Mouse (Mus musculus): ENCODE data around the gene Lhfp.

The Lhfp gene

DNA sequence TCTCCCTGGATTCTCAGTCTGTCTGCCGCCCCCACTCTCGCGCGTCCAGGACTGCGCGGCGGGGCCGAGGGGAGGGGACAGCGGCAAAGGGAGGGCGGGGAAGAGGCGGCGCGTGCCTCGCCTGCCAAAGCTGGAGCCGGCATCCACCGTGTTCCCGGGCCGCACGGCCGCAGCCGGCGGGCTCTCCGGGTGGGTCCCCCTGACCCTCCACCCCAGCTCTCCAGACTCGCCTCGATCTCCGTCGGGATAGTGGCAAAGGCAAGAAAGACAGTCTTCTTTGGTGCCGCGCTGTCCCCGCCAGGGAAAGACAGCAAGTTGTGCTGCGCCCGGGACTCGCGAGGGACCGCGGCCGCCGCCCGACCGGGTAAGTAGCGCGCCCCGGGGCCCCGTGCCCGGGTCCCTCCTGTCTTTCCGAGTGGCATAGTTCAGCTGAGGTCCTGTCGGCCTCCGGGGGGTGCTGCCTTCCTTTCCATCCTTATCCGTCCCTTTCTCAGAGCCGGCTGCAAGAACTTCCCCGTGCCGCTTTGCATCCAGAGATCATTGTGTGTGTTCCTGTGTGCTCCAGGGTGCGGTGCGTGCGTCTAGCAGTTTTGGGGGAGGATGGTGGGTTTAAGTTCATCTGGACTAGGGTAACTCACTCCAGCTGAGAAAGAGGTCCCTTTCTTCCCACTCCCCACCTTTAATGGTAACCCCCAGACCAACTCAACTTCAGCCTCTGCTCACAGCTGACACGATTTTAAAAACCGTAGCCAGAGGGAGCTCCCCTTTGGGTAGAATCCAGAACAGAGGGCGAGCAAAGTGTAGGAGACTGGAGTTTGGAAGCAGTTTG is at the start of gene Lhfp:
Gene Lhfp (plus strand): TSS at position 118 of the 829 bp plus-strand sequence.
- DNase-seq (ENCODE audit: extremely low read depth, low read depth): no peak

DNA sequence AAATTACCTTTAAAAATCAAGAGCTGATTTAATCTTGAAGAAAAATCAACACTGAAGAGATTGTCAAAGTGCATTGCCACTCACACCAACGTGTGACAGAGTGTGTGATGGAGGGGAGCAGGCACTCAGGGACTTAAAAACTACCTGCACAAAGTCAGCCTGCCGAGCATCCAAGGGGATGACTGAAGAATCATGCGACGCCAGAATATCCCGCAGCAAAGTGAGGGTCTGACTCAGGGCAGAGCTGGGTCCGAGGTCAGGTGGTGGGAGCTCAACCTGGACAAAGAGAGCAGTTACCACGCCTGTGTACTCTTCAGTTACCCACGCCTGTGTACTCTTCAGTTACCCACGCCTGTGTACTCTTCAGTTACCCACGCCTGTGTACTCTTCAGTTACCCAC is 48.0 kb upstream of the Lhfp start:
- no peak for DNase-seq (ENCODE audit: extremely low read depth, low read depth)

DNA sequence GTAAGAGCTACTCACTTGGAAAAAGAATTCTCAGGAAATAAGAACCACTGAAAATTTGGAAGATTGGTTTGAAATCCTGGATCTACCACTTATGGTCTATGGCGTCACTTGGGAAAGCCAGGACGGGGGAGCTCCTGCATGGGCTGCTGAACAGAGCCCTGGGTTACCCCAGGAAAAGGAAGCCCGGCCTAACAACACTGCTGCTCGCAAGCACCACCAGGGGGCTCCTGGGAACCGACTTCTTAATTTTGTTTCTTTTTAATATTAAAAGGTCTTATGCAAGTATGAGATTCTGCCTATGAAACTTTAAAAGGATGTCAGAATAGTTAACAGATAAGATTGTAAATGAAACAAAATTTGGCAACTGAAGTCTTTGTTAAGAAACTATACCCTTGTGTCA is 46.7 kb upstream of the Lhfp start:
- DNase-seq (ENCODE audit: extremely low read depth, low read depth): no peak

DNA sequence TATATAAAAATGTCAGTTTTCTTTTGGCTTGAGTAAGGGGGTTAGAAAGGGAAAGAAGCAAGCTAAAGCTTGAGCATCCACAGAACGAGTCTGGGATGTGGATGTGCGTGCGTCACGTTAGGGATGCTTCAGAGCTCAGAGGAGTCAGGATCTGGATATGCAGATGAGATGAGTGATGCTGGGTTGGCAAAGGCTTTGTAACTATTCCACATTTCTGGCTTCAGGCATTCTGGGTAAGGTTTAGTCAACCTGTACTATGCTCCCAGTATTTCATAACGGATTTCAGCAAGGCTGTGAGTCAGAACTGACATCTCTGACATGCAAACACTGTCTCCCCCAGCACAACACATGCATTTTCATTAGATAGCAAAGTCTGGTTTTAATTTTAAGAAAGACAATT is 44.7 kb upstream of the Lhfp start:
- no peak for DNase-seq (ENCODE audit: extremely low read depth, low read depth)

DNA sequence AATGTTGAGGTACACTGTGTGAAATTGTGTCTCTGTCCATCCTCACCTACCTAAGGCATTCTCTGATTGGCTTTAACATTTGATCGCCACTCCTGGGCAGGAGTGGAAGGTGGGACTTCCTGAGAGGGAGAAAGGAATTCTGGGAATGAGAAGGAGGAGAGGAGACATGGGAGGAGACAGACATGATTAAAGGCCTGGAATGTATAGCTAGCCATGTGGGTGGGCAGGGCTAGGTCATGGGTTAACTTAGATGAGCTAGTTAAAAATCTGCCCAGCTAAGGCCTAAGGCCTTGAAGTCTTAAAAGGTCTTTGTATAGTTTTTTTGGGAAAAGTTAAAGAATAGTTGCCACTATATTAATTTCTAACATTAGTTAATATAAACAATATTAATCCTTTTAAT is 43.9 kb upstream of the Lhfp start:
- DNase-seq (ENCODE audit: extremely low read depth, low read depth): no peak

DNA sequence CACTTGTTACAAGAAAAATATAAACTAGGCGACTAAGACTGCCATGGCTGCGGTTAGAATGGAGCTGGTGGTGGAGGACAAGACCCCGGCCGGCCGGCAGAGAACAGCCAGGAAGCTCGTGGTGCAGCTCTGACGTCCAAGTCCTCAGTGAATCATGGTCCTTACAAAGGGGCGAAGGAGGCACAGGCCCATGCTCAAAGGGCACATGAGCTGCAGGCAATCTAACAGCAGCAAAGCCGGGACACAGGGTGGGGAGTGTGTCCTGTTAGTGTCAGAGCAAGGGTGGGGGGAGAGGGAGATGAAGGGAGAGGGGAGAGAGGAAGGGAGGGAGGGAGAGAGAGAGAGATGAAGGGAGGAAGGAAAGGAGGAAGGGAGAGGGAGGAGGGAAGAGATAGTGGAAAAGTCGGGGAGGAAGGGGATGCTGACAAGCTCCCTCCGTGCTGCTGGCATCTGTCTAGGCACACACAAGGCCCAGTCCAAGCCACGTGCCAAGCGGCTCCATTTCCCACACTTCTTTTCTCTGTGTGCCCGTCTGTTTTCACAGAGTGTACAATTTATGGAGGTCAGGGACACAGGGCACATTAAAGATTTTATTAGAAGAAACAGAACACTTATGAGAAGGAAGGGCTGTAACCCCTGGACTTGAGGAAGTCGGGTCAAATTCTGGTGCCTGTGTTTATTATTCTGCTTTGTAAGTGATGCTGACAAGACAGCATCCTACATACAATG is 42.1 kb upstream of the Lhfp start:
- no peak for DNase-seq (ENCODE audit: extremely low read depth, low read depth)

DNA sequence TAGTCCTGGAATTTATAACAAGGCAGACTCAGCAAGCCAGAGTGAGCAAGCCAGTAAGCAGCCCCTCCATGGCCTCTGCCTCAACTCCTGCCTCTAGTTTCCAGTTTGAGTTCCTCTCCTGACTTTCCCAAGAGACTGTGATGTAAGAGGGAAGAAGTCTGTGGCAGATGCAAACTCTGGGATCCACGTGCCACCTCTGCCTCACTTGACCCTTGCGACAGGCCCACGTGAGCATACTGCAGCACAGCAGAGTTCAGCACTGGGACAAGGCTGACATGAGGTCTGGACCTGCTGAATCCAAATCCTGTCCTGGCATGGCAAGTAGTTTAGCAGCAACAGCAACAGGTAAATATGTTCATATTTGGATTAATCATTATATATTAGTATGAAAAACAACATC is 41.3 kb upstream of the Lhfp start:
- DNase-seq (ENCODE audit: extremely low read depth, low read depth): no peak

DNA sequence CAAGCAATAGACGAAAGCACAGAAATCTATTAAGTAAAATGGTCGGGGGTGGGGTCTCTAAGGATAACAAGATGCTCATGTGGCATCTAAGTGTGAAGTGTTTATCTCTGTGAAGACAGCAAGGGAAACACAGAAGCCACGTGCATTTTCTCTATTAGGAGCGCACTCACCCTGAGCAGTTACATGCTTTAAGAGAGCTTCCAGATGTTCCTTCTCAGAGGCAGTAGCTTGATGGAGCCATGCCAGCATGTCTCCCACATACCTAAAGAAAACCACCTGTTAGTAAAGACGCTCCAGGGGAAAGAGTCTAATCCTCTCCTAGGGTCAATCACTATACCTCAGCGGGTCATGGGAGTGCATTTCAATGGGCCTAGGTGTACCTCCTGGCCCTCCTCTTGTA is 39.3 kb upstream of the Lhfp start:
- no peak for DNase-seq (ENCODE audit: extremely low read depth, low read depth)

DNA sequence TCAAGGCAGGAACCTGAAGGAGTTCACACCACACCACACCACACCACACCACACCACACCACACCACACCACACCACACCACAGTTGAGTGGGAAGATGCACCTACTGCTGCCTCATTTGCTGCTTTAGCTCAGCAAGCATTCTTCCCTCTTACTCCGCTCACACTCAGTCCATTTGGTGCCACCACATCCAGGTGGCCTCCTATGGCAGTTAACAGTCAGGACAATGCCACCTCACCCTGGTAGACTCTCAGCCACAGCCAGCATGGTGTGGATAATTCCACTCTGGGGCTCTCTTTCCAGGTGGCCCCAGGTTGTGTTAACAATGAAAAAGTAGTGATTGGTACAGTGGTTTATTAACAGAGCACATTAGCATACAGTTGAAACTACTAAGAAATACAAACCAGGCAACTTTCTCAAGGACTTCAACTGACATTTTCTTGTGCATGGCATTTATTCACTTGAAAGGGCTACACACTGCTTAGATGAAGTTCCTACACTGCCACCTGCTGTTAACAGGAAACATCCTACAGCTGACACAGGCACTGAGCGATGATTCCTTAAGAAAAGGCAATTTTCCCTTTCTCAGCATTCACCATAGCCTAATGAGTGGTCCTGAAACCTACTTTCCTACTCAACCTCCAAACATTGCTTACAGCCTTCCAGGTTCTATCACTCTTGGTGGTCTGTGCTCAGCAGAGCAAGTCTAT is 36.8 kb upstream of the Lhfp start:
- no peak for DNase-seq (ENCODE audit: extremely low read depth, low read depth)

DNA sequence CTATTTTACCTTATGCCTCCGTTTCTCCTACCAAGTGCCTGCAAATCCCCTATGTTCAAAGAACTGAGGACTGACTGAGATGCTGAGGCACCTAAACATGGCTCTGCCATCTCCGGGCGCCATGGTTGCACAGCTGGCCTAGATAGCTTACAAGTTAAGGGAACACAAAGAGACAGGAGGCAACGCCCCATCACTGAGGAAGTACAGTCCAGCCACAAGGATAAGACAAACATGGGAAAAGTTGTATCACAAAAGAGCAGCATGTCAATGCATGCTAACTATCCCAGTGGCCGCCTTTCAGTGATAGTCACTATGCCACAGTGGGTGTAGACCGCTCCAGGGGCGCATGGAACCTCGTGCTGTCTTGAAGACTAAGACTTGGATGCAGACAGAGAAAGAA is 33.9 kb upstream of the Lhfp start:
- no peak for DNase-seq (ENCODE audit: extremely low read depth, low read depth)

DNA sequence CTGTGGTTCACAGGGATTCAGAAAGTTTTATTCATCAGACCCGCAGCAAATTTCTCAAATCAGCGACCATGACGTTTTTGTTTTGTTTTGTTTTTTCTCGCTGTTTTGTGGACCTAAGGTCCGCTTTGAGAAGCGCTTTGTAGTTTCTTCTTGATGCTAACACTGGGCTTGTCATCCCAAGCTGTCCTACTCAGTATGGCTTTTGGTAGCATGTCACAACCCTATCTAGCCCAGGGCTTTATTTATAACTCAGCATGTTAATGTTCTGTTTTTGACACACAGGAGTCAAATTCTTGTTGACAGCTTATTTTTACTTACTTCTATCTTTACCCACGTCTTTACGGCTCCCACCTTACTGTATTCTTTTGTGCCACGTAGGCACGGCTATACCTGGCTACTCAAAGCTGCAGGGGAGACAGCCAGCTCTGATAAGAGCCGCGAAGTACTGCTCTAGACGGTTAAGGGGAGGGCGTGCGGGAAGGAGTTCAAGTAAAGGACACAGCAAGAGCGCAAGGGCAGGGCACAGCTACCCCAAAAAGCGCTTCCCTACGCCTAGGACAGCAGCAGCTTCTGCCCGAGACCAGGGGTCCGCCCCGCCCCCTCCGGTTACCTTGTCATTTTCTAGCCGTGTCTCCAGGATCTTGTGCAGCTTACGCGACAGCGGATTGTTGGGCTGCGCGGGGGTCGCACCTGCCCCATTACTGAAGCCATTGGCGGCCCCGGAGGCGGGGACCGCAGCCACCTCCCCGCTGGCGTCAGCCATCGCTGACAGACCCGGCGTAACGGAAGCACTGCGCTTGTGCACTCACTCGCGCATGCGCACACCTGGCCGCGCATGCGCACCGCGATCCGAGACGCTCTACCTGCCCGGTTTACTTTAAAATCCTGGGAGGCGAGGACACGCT is 24.6 kb upstream of the Lhfp start, which contains the start of gene Cog6:
Gene Cog6 (minus strand): TSS at position 802 of the 905 bp plus-strand sequence.
- peak; percentile 73 for DNase-seq (ENCODE audit: extremely low read depth, low read depth)

DNA sequence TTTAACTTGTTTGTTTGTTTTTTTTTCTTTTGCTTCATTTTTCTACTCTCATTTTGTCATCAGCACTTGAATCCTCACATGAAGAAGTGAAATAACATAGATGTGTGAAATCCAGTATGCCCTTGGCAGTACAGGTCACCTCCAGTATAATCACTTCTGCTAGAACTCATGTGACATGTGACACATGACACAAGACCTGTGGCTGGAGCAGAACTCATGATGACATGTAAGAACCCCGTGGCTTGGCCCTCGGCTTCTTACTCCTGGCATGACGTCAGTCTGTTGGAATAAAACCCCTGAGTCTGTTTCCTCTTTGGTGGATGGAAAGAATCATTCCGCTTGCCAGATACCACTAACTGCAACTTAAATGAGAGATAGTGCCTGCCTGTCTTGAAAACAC is 14.0 kb upstream of the Lhfp start:
- DNase-seq (ENCODE audit: extremely low read depth, low read depth): no peak

DNA sequence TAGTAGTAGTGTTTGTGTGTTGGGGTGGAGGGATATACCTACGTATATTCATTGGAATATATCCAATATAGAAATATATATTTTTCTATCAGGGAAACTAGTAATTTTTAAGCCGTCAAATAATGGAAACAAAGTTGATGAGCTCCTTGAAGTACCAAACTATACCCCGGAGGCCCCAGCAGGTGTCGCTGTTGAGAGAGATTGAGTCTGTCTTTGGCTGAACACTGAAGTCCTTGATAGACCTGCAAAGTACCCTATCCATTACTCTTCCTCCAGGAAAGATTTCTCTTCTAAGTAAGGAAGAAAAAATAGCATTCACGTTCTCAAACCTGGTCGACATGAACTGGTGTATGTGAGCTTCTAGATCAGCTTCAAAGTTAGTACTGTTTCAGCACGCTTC is 12.3 kb upstream of the Lhfp start:
- DNase-seq (ENCODE audit: extremely low read depth, low read depth): peak; percentile 54

DNA sequence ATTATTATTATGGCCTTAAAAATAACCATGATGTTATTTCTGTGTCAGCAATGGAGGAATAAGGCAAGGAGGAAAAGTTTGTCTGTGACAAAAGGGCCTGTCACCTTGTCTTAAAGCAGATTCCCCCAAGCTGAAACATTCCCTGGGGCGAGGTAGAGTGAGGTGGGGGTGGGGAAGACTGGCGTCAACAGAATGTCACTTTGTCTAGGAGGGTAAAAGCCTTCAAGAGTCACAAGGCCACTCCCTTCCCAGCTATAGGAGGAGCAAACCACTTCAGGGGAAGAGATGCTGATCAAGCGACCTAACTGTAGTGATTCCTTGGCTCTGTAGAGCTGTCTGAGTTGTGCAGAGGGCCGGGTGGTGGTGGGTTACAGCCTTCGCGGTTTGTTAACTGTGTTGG is 9.7 kb upstream of the Lhfp start:
- DNase-seq (ENCODE audit: extremely low read depth, low read depth): no peak

DNA sequence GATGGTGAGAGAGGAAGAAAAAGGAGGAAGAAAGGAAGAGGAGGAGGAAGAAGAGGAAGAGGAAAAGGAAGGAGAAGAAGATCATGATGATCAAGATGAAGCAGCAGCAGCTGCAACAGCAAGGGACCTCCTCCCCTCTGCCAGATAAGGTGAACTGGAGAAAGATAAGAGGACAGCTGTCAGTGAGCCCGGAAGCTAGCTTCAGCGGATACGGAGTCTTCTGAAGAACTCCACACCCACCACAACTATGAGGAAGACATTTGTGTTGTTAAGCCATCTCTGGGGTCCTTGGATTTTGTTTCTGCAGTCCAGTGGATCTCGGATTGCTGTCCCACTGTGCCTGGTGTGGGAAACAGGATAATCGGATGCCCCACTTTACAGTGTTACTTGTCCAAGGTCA is 8.9 kb upstream of the Lhfp start:
- DNase-seq (ENCODE audit: extremely low read depth, low read depth): peak; percentile 9

DNA sequence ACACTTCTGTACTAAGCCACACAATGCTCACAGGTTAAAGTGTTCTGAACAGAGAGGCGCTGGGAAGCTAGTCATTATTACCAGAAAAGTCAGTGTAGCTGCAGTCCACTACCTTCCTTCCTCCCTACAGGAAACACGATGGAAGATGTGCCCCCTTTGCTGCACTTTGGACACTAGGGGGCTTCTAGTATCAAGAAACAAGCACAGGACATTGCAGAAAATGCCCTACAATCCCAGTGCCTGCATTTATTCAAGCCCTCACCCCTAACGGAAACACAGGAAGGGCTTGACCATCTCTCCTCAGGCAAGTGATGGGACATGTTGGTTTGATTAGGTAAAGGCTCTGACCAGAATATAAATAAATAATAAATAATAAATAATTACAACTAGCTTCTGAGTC is 7.9 kb upstream of the Lhfp start:
- no peak for DNase-seq (ENCODE audit: extremely low read depth, low read depth)

DNA sequence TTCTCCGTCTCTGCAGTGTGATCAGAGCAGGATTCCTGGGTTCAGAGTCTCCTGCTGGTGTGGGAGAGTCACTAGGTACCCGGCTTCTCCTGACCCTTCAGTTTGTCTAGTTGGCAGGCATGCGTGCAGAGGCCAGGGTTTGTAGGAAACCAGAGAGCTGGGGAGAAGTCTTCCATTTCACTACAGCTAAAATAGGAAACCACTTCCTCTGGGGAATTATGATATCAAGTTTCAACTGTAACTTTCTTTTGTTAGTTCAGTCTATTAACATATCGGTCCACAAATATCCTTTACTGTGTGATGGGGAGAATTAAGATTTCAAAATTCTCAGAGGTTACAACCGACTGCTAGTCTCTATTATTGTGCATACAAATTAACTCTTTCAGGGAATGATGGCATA is 5.3 kb upstream of the Lhfp start:
- no peak for DNase-seq (ENCODE audit: extremely low read depth, low read depth)

DNA sequence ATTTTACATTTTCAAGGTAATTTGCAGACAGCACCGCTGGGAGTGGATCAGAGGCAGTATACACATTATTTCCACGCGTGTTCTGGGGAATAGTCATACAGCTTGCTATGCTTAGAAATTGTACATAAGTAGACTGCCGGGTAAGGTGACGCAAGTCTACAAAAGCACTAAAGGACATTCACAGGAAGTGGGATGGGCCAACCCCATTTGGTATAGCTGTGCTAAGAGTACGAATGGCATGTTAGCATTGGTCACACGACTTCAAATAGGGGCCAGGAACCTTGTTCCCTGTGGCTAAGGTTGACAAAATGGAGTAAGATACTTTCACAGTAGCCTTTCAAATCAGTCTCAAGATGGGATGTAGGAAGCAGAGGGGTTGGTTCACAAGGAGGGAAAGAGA is 4.4 kb upstream of the Lhfp start:
- DNase-seq (ENCODE audit: extremely low read depth, low read depth): no peak

DNA sequence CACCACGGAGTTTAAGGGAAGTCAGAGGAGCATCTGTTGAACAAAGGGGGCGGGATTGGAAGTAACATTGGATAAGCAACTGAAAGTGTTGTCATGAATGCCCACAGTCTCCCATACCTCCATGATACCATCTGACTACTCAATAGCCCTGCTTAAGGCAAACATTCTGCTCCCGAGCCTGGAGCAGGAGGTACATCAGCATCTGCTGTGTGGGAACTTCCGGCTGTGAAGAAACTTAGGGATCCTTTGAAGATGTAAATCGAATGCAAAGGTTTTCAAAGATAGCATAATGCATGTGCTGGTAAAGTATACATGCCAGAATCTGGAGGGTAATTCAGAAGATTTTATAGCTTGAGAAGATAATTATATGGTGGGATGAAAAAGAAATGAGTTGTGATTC is 2.4 kb upstream of the Lhfp start:
- no peak for DNase-seq (ENCODE audit: extremely low read depth, low read depth)

DNA sequence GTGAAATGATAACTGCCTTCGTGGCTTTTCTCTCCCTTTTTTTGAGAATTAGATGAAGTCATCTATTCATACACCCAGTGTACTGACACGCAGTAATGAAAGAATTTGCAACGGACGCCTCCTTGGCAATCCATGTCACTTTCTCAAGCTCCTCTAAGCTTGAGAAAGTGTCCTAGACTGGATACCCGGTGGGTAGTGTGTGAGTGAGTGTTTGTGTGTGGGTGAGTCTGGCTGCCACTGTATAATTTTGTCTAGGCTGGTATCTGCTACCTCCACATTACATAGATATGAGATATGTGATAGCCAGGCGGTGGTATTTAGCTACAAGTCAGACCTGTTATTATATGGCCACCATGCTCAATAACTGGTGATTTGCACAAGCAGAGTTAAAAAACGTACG is 1.6 kb upstream of the Lhfp start:
- no peak for DNase-seq (ENCODE audit: extremely low read depth, low read depth)

Measured in MEL-GATA-1-ER (cell line).